Mouse (Mus musculus): ENCODE results near the gene Dusp1. TPM values are rescaled to one million over a fixed set of nuclear protein-coding genes. Genes with fewer than 3 reads are reported as not detected.

Dusp1 gene
- polyA plus RNA-seq, 1 experiment from 2014 or later = 25.9 TPM

DNA sequence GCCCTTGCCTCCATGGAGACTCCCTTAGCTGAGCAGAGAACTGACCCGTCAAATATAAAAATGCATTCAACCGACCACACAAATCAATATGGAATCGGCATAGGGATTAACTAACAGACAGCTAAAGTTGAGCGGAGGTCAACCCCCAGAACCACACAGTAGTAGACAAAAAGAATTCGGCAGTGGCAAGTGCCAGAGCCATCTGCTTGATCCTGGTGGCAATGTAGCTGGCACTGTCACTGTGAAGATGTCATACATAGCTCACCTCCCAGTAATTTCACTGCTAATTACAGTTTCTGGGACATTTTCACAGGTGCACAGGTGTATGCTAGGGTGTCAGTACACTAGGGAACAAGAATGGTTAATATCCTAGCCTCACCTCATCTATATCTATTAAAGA lies 21.8 kb downstream of the Dusp1 start:
- ATAC-seq (ENCODE audit: low read depth) = no peak
- no peak overlapping the region for H3K4me3 ChIP-seq (ENCODE audit: low read depth, low read length)
- H3K36me3 ChIP-seq (ENCODE audit: control insufficient read depth, insufficient read depth) = no peaks in the 10 kb centered on the region
- H3K27me3 ChIP-seq (ENCODE audit: control insufficient read depth, insufficient read depth, low read depth, low read length) = 0 out of 2 replicates have a peak, but pooled peaks cover 3% of the 10 kb centered on the region
- H3K27ac ChIP-seq (ENCODE audit: low read length) = no peak overlapping the region
- H3K4me1 ChIP-seq (ENCODE audit: control insufficient read depth, low read depth, low read length) = peaks cover 24% of the 10 kb centered on the region
- WGBS (ENCODE audit: insufficient replicate concordance) = 79% methylated on average over 5 of the region's 5 CpGs
- H3K4me2 ChIP-seq (ENCODE audit: low read depth, low read length) = no peak overlapping the region
- no peaks in the 10 kb centered on the region for H3K9me3 ChIP-seq (replicated peaks; ENCODE audit: control insufficient read depth, low read length)
- H3K9ac ChIP-seq (ENCODE audit: low read depth, low read length) = no peak overlapping the region

DNA sequence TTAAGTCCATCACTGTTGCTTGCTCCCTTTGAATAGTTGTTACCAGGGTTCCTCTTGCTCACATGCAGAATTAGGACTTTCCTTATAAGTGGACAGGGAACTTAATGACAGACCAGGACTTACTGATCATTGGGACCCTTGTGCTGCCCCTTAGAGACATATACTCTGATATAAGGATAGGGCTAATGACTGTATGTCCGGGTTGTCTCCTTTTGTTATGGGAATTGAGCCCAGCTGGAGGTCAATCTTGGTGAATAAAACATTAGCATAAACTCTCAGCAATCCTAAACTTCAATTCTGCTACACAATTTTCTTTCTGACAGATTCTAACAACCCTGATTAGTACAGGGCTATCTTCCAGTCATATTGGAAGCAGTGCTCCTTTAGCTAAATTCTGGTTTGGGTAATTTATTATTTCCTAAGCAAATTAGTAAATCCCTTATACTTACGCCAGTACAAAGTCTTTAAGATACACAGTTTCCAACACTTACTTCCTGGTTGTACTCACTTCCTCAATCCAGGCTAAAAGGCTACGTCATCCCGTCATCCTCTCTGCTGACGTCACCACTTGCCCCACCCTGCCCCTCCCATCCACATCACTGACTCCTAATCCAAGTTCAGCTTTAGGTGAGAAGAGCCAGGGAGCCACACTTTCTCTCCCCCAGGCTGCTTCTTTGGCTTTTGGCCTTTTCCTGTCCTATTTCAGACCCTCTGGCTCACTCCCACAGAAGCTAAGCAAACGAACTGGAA lies 24.0 kb downstream of the Dusp1 start:
- no peaks in the 10 kb centered on the region for H3K9me3 ChIP-seq (replicated peaks; ENCODE audit: control insufficient read depth, low read length)
- H3K27ac ChIP-seq (ENCODE audit: low read length) = no peak overlapping the region
- H3K4me3 ChIP-seq (ENCODE audit: low read depth, low read length) = no peak overlapping the region
- H3K27me3 ChIP-seq (ENCODE audit: control insufficient read depth, insufficient read depth, low read depth, low read length) = 0 out of 2 replicates have a peak, but pooled peaks cover 3% of the 10 kb centered on the region
- no peaks in the 10 kb centered on the region for H3K36me3 ChIP-seq (ENCODE audit: control insufficient read depth, insufficient read depth)
- H3K4me2 ChIP-seq (ENCODE audit: low read depth, low read length) = no peak overlapping the region; the same call in 1 of the 2 replicates
- WGBS (ENCODE audit: insufficient replicate concordance) = 21% methylated on average over 6 of the region's 6 CpGs
- peaks cover 32% of the 10 kb centered on the region for H3K4me1 ChIP-seq (ENCODE audit: control insufficient read depth, low read depth, low read length)
- peak; percentile 74 for ATAC-seq (ENCODE audit: low read depth)
- no peak overlapping the region for H3K9ac ChIP-seq (ENCODE audit: low read depth, low read length)

DNA sequence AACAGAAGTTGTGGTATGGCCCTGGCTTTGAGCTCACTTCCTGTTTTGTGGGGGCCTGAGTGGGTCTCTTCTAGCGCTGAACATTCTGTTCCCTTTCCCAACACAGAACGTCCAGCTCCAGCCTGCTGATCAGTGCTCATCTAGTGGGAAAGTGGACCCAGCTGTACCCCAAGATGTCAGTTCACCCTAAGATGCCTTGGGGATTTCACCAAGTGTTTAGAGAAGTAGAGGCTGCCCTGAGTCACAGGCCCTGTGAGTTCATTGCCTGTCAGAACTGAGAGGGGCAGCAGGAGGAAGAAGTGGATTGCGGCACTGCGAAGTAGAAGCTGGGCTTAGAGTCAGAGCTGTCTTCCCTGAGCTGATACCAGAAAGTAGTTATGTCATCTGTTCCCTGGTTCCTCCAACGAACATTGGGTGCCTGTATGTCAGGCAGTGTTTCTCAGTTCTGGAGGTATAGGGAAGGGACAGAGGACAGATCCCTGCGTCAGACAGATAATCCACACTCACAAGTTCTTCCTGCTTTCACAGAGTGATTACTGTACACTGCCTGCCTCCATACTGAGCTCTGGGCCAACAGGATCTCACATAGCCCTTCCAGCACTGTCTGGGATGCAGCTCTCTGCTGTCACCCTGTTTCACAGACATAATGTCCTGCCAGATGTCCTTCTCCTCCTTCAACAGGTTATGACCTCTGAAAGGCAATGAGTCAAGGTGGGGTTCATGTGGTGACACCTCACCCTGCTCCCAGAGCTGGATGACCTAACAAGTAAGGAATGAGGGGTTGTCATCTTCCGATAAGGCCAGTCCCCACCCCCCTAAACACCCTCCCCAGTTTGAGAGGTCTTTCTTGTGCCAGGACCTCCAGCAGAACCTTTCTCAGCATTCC lies 26.4 kb downstream of the Dusp1 start:
- peaks cover 35% of the 10 kb centered on the region for H3K4me1 ChIP-seq (ENCODE audit: control insufficient read depth, low read depth, low read length)
- no peak overlapping the region for H3K4me3 ChIP-seq (ENCODE audit: low read depth, low read length)
- 30% methylated on average over 7 of the region's 7 CpGs for WGBS (ENCODE audit: insufficient replicate concordance)

DNA sequence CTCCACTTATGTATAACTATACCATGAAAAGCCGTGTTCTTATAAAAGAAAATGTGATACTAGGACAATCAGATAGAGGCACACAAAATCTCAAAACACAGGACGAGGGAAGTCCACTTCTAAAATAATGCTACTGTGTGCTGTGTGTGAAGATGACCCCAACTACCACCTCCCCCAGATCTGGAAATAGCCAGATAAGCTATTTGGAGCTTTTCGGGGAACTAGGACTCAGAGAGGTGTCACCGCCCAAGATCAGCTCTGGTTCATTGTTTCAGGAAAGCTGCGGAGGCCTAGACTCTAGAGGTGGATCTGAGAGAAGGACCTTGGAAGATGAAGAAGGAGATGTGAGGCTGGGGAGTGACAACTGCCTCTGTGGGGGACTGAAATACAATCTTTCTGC lies 27.2 kb downstream of the Dusp1 start:
- Histone ChIP-seq H3K4me2 (ENCODE audit: low read depth, low read length) (no peak overlapping the region), H3K27me3 (ENCODE audit: control insufficient read depth, insufficient read depth, low read depth, low read length) (no peaks in the 10 kb centered on the region), H3K9ac (ENCODE audit: low read depth, low read length) (peak overlapping the region; percentile 22; the same call in 1 of the 2 replicates), H3K27ac (ENCODE audit: low read length) (peak overlapping the region; percentile 75), H3K4me1 (ENCODE audit: control insufficient read depth, low read depth, low read length) (peaks cover 35% of the 10 kb centered on the region), H3K36me3 (ENCODE audit: control insufficient read depth, insufficient read depth) (no peaks in the 10 kb centered on the region), H3K4me3 (ENCODE audit: low read depth, low read length) (no peak overlapping the region), H3K9me3 (replicated peaks; ENCODE audit: control insufficient read depth, low read length) (no peaks in the 10 kb centered on the region)
- 32% methylated on average over 5 of the region's 5 CpGs for WGBS (ENCODE audit: insufficient replicate concordance)
- ATAC-seq (ENCODE audit: low read depth) = peak; percentile 49; the same call in 1 of the 2 replicates

More for the DNA sequence above, 26.4 kb downstream of the Dusp1 start:
- peak; percentile 49 for ATAC-seq (ENCODE audit: low read depth)
- no peaks in the 10 kb centered on the region for H3K36me3 ChIP-seq (ENCODE audit: control insufficient read depth, insufficient read depth)
- H3K4me2 ChIP-seq (ENCODE audit: low read depth, low read length) = no peak overlapping the region
- peak overlapping the region; percentile 75 for H3K27ac ChIP-seq (ENCODE audit: low read length)
- peak overlapping the region; percentile 22; the same call in 1 of the 2 replicates for H3K9ac ChIP-seq (ENCODE audit: low read depth, low read length)
- H3K9me3 ChIP-seq (replicated peaks; ENCODE audit: control insufficient read depth, low read length) = no peaks in the 10 kb centered on the region
- 0 out of 2 replicates have a peak, but pooled peaks cover 3% of the 10 kb centered on the region for H3K27me3 ChIP-seq (ENCODE audit: control insufficient read depth, insufficient read depth, low read depth, low read length)

DNA sequence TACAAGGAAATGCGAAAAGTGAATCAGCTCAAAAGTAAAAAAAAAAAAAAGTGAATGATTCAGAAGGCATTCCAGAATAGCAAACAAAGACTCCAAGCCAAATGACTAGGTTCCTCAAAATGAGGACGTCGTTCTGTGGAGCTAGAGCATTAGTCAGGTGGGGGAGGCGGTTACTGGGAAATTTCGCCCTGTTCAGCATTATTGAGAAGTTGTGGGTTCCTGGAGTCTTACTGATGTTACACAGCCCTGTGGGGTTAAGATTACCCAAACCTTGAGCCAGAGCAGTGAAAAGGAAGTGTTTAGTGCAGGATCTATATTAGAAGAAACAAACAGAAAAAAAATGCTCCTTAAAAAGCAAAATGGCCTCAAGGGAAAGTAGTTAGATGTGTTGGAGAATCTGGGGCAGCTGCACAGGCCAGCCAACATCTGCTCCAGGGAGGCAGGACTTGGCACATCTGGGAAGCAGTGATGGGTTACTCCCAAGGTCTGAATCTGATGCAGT lies 28.0 kb downstream of the Dusp1 start:
- no peak overlapping the region for H3K4me2 ChIP-seq (ENCODE audit: low read depth, low read length)
- H3K27me3 ChIP-seq (ENCODE audit: control insufficient read depth, insufficient read depth, low read depth, low read length) = no peaks in the 10 kb centered on the region
- peak overlapping the region; percentile 75 for H3K27ac ChIP-seq (ENCODE audit: low read length)
- H3K9me3 ChIP-seq (replicated peaks; ENCODE audit: control insufficient read depth, low read length) = no peaks in the 10 kb centered on the region
- WGBS (ENCODE audit: insufficient replicate concordance) = 42% methylated on average over 5 of the region's 5 CpGs
- H3K4me1 ChIP-seq (ENCODE audit: control insufficient read depth, low read depth, low read length) = peaks cover 35% of the 10 kb centered on the region
- H3K4me3 ChIP-seq (ENCODE audit: low read depth, low read length) = no peak overlapping the region
- no peak for ATAC-seq (ENCODE audit: low read depth)
- H3K9ac ChIP-seq (ENCODE audit: low read depth, low read length) = no peak overlapping the region
- no peaks in the 10 kb centered on the region for H3K36me3 ChIP-seq (ENCODE audit: control insufficient read depth, insufficient read depth)

DNA sequence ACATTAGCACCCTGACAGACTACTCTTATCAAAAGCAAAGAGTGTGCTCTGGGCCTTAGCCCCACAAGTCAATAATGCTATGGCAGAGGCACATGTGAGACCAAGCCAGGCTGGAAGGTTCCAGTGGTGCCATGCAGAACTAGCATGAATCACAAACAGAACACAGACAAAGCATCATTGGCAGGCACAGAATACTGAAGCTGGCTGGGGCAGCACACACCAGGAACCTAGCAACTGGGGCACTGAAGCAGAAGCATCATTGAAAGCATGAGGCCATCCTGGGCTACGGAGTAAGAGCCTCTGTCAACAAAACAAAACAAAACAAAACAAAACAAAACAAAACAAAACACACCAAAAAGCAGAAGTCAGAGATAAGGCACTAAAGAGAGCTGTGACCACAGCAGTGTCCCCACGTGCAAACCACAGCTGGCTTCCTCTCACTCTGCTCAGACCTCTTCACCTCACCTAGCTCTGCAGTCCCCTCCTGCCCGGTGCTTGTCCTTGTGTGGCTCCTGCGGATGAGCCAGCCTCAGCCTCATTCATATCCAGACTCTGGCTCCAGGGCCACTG lies 29.4 kb downstream of the Dusp1 start:
- ATAC-seq (ENCODE audit: low read depth) = no peak
- no peaks in the 10 kb centered on the region for H3K9me3 ChIP-seq (replicated peaks; ENCODE audit: control insufficient read depth, low read length)
- no peaks in the 10 kb centered on the region for H3K27me3 ChIP-seq (ENCODE audit: control insufficient read depth, insufficient read depth, low read depth, low read length)
- H3K9ac ChIP-seq (ENCODE audit: low read depth, low read length) = no peak overlapping the region
- no peak overlapping the region for H3K4me3 ChIP-seq (ENCODE audit: low read depth, low read length)
- no peaks in the 10 kb centered on the region for H3K36me3 ChIP-seq (ENCODE audit: control insufficient read depth, insufficient read depth)
- peak overlapping the region; percentile 46 for H3K27ac ChIP-seq (ENCODE audit: low read length)
- no peak overlapping the region for H3K4me2 ChIP-seq (ENCODE audit: low read depth, low read length)
- WGBS (ENCODE audit: insufficient replicate concordance) = 23% methylated on average over 4 of the region's 4 CpGs
- peaks cover 27% of the 10 kb centered on the region for H3K4me1 ChIP-seq (ENCODE audit: control insufficient read depth, low read depth, low read length)

DNA sequence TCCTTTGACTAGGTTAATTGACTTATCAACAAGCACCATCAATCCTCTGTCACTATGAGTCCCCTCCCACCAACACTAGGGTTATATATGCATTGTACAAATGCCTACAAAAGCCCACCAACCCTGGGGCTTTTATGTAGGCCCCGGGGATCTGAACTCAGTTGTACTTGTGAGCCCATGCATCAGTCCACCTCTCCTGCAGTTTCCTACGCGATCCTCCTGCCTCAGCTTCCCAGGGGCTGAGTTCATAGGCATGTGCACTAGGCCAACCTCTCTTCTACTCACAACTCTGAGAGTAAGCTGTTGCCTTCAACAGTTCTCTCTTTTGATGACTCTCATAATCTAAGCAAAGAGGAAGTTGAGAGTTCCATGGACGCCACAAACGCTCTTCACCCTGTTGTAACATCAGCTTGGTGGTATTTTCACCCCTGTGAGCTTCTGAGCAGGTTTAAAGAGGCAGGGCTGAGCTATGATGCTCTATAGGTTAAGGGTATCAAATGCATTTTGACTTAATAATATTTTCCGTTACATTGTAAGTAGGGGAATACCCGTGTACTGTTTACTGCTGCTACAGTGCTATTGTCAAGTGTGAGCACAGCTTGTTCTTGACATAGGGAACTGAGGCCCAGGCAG lies 30.4 kb downstream of the Dusp1 start:
- Histone ChIP-seq H3K4me2 (ENCODE audit: low read depth, low read length) (no peak overlapping the region), H3K27ac (ENCODE audit: low read length) (peak overlapping the region; percentile 20; the same call in 1 of the 2 replicates), H3K4me1 (ENCODE audit: control insufficient read depth, low read depth, low read length) (peaks cover 26% of the 10 kb centered on the region)

DNA sequence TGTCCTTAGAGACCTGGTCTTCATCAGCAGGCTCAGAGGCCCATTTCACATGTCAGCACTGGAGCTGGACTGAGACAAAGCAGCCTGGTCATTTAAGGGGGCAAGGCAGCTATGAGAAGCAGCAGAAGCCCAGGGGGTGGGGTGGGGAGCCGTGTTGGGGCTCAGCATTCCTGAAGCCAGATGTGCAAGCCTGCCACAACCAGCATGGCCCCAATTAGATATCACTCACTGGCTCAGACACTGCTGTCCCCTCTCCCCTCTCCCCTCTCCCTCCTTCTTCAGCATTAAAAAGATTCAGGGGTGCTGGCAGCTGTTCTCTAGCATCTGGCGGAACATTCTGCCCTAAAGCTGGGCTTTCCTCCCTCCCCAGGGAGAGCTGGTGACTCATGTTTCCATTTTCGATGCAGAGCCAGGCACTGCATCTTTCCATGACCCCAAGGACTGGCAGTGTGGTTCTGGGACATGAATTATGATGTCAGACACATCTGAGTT lies 31.3 kb downstream of the Dusp1 start:
- Histone ChIP-seq H3K36me3 (ENCODE audit: control insufficient read depth, insufficient read depth) (no peaks in the 10 kb centered on the region), H3K4me1 (ENCODE audit: control insufficient read depth, low read depth, low read length) (peaks cover 21% of the 10 kb centered on the region), H3K4me2 (ENCODE audit: low read depth, low read length) (no peak overlapping the region), H3K9ac (ENCODE audit: low read depth, low read length) (no peak overlapping the region), H3K9me3 (replicated peaks; ENCODE audit: control insufficient read depth, low read length) (no peaks in the 10 kb centered on the region), H3K27ac (ENCODE audit: low read length) (no peak overlapping the region), H3K27me3 (ENCODE audit: control insufficient read depth, insufficient read depth, low read depth, low read length) (no peaks in the 10 kb centered on the region), H3K4me3 (ENCODE audit: low read depth, low read length) (no peak overlapping the region)
- ATAC-seq (ENCODE audit: low read depth) = no peak
- WGBS (ENCODE audit: insufficient replicate concordance) = 65% methylated on average over 3 of the region's 3 CpGs

More for the DNA sequence above, 30.4 kb downstream of the Dusp1 start:
- H3K9ac ChIP-seq (ENCODE audit: low read depth, low read length) = no peak overlapping the region
- no peak overlapping the region for H3K4me3 ChIP-seq (ENCODE audit: low read depth, low read length)
- no peak for ATAC-seq (ENCODE audit: low read depth)
- no peaks in the 10 kb centered on the region for H3K36me3 ChIP-seq (ENCODE audit: control insufficient read depth, insufficient read depth)
- WGBS (ENCODE audit: insufficient replicate concordance) = 60% methylated on average over 7 of the region's 7 CpGs
- H3K27me3 ChIP-seq (ENCODE audit: control insufficient read depth, insufficient read depth, low read depth, low read length) = no peaks in the 10 kb centered on the region
- no peaks in the 10 kb centered on the region for H3K9me3 ChIP-seq (replicated peaks; ENCODE audit: control insufficient read depth, low read length)

Measured in liver, embryonic 16.5 days (tissue).